Mouse (Mus musculus) Muller cell, postnatal 12 days (primary cell): ENCODE data around the gene Ccdc171.
A peak's percentile ranks its signal among the peaks of the same experiment; 100 is the strongest.
"Not testable (repeated sequence)": the region's sequence is repeated elsewhere in the genome, so short reads cannot be mapped to it uniquely, and the experiment has no call there.

Experiments used
- DNase-seq: peaks from one replicate; pipeline ENCODE4 v3.0.0-alpha.2; 2015; ENCODE audit errors: inconsistent ontology term

Gene Ccdc171

DNA sequence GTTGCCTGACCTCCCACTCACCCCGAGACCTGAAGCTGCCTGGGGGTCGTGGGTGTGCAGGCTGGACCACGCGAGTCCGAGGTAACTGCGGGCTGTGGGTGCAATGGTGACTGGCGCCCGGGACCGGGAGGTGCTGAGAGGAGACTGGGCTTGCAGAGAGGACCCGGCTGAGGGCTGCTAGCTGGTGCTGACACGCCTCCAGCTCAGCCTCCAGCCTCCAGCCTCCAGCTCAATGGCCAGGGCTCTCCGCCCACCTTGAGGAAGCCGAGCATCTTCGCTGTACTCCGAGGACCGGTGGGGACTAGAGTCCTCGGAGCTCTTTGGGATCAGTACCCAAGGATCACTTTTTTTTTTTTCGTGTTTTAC lies 328 bp downstream of the Ccdc171 start:
- no peak for DNase-seq

DNA sequence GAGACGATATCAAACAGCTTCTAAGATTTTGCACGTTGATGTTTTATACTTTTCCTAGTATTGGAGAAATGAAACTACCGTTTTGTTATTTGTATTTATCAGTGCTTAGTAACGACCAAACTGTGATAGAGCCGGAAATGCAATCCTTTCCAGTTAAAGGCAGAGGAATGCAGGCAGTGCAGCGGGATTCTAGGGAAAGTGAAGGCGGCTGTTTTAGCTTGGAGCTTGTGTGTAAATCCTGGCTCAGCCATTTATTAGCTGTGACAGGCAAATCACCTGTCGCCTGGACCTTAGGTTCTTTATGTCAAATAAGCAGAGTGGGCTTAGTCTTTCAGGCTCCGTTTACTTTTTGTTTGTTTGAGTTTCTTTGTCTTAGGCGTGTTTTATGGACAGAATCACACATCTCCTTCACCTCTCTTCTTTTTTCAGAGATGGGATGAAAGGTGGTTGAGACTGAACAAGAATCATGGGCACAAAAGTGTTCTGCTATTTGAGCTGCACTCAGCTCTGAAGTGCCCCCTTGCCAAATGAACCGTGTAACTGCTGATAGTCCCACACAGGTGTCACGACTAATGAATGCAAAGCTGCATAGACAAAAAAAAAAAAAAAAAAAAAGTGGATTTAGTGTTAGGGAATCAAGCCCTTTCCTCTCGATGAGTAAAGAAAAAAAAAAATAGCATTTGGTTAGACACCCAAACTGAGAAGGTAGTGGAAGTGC lies 1.1 kb downstream of the Ccdc171 start:
- peak; percentile 56 for DNase-seq

- no peak for DNase-seq
Measured at GRCm38 (mm10) chr4:83526988-83527334, 1.6 kb downstream of the Ccdc171 start.

DNA sequence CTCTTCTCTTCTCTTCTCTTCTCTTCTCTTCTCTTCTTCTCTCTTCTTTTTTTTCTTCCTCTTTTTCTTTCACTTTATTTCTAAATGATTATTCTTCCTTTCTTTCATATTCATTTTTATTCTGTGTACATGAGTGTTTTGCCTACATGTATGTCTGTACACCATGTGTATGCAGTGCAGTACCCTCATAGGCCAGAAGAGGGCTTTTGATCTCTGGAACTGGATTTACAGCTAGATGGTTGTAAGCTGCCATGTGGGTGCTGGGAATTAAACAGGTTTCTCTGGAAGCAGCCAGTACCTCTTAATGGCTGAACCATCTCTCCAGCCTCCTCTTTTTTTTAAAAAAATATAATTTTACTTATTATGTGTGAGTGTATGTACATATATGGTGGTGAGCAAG lies 2.6 kb downstream of the Ccdc171 start:
- DNase-seq = peak; percentile 7

DNA sequence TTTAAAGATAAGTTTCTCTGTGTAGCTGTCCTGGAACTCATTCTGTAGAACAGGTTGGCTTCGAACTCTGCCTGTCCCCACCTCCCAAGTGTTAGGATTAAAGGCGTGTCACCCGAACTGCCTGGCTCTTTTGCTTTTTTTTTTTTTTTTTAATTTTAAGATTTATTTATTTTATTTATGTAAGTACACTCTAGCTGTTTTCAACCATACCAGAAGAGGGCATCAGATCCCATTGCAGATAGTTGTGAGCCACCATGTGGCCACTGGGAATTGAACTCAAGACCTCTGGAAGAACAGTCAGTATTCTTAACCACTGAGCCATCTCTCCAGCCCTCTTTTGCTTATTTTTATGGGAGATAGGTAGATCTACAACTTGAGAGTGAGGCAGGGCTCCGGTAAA lies 4.7 kb downstream of the Ccdc171 start:
- not testable (repeated sequence) for DNase-seq

GRCm38 (mm10) chr4:83533168-83533911 lies 8.0 kb downstream of the Ccdc171 start:
- DNase-seq = no peak

- no peak for DNase-seq
Measured at GRCm38 (mm10) chr4:83534024-83534423, 8.7 kb downstream of the Ccdc171 start.

GRCm38 (mm10) chr4:83549501-83549900 lies 24.2 kb downstream of the Ccdc171 start:
- DNase-seq = no peak

DNA sequence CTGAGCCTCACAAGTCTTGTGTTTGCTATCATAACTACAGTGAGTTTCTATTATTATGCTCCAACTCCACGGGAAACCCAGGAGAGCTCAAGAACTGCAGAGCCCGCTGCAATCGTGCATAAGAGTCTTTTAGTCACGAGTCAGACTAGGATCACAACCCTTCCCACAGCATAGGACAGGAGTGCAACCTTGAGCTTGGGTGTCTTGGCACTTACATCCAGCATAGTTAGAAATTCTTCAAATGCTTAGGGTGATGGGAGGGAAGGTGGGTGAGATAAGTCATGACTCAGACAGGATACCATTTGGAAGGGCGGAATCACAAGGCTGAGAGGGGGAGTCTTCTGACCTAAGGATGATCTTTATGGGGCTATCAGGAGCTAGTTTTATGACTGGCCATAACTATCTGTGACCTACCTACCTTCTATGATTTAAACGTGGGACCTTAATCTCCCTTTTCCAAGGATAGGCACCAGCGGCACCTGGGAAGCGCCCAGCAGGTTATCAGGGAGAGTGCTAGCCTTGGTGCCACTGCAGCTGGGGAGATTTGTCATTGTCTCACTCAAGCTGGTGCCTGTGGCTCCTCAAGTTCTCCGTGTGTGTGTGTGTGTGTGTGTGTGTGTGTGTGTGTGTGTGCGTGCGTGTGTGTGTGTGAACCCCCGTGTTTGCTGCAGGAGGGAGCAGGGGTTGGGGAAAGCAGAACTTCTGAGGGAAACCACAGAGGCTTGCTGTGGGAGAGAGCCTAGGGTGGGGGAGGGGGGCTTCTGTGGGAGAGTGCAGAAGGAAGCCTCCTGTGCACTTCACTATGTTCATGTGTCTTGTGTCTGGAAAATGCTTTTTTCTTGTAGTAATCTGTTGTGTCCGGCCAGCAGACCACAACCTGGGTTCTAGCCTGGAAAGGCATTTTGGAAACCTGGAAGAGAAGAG lies 42.1 kb downstream of the Ccdc171 start:
- DNase-seq = peak; percentile 7

GRCm38 (mm10) chr4:83568145-83568544 lies 42.8 kb downstream of the Ccdc171 start:
- not testable (repeated sequence) for DNase-seq

GRCm38 (mm10) chr4:83570569-83570968 lies 45.2 kb downstream of the Ccdc171 start:
- peak; percentile 5 for DNase-seq

DNA sequence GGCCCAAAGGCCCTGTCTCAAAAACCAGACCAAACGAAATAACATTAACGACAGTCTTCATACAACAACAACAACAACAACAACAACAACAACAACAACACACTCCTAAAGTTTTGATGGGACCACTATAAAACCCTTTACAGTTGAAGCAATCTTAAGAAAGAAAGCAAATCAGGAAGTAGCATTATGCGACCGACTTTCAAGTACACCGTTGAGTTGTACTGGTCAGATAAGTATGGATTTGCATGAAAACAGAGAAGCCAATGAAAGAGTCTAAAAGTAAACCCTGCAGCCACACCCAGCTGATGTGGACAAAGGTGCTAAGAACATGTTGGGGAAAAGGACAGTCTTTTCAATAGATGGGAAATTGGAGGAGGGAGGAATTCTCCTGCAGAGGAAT lies 45.7 kb downstream of the Ccdc171 start:
- DNase-seq = no peak

- DNase-seq = no peak
Measured at GRCm38 (mm10) chr4:83572521-83572920, 47.2 kb downstream of the Ccdc171 start.

- no peak for DNase-seq
Measured at GRCm38 (mm10) chr4:83576315-83576714, 51.0 kb downstream of the Ccdc171 start.

GRCm38 (mm10) chr4:83580157-83580556 lies 54.8 kb downstream of the Ccdc171 start:
- no peak for DNase-seq

DNA sequence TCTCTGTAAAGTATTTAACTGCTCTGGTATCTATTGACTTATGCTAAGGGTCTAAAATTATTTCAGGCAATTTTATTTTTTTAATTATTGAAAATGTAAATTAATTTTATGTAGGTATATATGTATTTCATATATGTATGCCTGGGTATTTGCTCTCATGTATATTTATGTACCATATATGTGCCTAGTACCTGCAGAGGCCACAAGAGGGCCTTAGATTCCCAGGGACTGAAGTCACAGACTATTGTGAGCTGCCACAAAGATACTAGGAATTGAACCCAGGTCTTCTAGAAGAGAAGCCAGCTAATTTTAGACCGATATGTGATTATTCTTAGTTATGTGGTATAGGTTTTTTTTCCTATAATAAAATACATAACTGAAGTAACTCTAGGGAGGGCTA lies 62.2 kb downstream of the Ccdc171 start:
- DNase-seq = no peak

- peak; percentile 7 for DNase-seq
Measured at GRCm38 (mm10) chr4:83596486-83596885, 71.1 kb downstream of the Ccdc171 start.

GRCm38 (mm10) chr4:83611111-83611510 lies 85.8 kb downstream of the Ccdc171 start:
- peak; percentile 63 for DNase-seq

GRCm38 (mm10) chr4:83623021-83623711 lies 97.8 kb downstream of the Ccdc171 start:
- not testable (repeated sequence) for DNase-seq

DNA sequence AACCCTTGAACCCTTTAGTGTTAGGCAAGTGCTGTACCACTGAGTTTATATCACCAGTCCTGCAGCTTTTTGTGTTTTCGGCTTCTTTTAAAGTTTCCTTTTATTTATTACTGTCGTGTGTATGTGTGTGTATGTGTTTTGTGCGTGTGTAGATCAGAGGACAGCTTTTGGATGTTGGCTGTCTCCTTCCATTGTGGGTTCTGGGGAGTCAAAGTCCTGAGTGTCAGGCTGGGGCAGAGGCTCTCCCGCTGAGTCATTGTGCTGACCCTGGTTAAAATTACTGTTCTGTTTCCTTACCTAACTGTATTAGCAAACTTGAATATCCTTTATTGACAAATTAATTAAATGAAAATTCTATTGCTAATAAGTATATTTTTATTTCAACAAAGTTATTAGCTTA lies 98.4 kb downstream of the Ccdc171 start:
- no peak for DNase-seq

- no peak for DNase-seq
Measured at GRCm38 (mm10) chr4:83651453-83651852, 126.1 kb downstream of the Ccdc171 start.

DNA sequence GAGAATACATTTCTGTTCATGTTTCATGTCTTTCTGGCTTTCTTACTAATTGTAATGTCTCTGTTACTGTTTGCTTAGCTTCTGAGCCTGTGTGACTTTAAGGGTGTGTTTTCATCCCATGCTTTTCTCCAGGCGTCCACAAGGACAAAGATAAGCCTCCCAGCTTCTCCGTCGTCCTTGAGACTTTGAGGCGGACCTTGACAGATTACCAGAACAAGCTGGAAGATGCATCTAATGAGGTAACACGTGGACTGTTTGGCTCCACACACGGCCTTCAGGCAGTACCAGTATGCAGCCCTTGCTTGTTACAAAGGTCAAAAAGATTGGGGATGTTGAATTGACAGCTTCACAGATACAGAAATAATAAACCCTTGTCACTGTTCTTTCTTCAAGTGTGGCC lies 130.1 kb downstream of the Ccdc171 start:
- DNase-seq = peak; percentile 0
